Mouse (Mus musculus) liver, embryonic 14.5 days (tissue): Measurements from ENCODE around the gene Veph1.

Experiments
- CTCF ChIP-seq: IDR thresholded peaks from 2 replicates; pipeline ENCODE4 v1.5.1; 2016; ENCODE audit warnings: antibody characterized with exemption, low read depth, control low read depth
- EP300 ChIP-seq: IDR thresholded peaks from 2 replicates; pipeline ENCODE4 v1.6.1; 2016; ENCODE audit warnings: antibody characterized with exemption, low read depth

DNA sequence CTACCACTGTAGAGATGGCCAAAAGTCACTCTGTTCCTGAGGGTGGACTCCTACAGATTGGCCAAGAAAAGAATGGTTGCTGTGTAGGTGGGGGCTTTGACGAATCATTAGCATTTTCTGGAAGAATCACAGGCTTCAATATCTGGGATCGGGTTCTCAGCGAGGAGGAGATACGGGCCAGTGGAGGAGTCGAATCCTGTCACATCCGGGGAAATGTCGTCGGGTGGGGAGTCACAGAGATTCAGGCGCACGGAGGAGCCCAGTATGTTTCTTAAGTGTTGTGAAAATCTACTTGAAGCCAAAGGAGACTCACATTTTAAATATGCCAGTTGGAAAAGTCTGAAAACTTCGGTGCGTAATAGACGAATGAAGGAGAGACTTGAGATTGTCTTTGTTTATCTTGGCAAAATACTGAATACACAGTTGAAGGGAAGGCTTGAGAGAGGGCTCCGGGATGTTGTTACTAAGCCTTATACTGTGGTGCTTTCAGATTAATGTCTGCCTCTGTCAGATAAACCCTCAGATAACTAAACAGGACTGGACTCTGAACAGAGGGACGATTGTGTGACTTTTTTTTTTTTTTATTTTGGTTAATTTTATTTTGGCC is 71.6 kb downstream of the Veph1 start:
- no peak for TF ChIP-seq CTCF
- no peak for TF ChIP-seq EP300
